Mouse (Mus musculus) heart, adult 11 months (tissue): ENCODE data around the gene Pik3r6.
A peak's percentile ranks its signal among the peaks of the same experiment; 100 is the strongest.

Source experiments
- DNase-seq: peaks from one replicate; pipeline ENCODE4 v3.0.0; 2022

The Pik3r6 gene

DNA sequence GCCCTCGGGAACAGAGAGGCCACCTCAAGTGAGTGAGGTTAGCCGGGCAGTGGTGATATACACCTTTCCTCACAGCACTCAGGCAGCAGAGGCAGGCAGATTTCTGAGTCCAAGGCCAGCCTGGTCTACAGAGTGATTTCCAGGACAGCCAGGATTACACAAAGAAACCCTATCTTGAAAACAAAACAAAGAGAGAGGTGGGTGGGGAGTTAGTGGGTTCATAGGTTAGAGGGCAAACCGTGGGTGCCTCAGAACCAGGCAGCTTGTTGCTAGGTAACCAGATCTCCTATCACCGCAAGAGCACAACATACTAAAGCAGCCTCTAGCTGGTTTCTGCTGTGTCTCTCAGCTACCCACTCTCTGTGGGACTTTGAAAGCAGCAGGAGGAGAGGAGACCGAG, 83.9 kb downstream of the Pik3r6 start, which contains the start of gene Ccdc42:
Ccdc42 (plus strand) TSS at position 301 of the 400 bp plus-strand sequence.
- DNase-seq, result no peak

DNA sequence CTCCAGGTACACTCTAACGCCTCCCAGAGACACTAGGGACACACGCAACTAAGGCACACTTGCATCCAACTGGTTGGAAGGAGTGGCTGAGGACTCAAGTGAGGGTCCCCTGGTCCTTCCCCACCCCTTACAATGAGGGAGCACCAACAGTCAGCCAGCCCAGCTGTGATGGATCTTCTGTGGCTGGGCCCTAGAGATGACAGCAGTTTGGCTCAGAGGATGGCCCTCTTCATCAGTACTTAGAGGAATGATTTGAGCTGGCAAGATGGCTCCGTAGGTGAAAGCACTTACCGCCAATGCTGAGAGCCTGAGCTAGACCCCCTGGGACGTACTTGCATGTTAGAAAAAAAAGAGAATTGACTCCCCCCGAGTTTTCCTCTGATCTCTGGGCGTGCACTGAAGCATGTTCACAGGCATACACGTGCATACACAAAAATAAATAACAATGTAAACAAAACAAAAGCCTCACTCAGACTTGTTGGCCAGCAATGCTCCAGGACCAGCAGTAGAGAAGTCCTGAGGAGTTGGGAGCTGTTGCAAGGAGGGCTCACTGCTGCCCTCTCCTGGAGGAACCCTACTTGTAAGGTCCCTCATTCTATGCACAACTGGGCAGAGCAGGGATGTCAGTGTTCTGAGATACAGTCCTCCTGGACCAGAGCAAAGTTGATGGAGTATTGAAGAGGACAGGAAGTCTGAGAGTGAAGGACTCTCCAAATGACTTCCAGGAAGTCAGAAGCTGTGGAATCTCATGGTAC, 86.4 kb downstream of the Pik3r6 start:
- peak; percentile 96 for DNase-seq

DNA sequence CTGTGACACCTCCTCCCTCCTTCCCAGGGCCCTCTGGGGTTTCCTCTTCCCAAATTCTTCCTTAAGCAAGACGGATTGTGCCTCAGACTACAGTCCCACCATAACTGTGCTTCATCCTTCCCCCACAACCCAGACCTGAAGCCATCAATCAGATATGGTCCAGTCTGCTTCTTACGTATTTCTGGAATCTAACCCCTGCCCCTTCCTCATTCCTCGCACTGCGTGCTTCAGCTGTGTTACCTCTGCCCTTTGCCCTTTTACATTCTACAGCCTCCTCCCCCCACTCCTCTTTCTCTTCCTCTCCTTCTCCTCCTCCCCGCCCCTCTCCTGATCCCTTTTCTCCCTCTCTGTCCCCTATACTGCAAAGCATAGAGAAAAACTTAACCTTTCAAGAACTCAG, 88.9 kb downstream of the Pik3r6 start:
- DNase-seq, result no peak

DNA sequence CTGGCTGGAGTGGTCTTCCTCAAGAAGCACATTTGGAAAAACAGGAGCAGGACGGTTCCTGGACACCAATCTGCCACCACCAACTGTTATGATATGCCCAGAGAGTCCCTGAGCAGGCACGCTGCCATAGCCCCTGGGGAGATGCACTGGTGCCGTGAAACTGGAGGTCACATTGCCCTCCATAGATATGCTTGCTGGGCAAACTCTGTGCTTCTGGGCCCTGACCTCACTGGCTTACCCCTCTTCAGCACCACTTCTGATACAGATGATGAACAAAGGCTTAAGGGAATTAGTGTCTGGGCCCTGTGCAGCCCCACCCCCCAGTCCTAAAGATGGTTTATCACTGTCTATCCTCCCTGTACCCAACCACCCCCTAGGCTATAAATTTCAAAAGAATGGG, 90.4 kb downstream of the Pik3r6 start:
- DNase-seq, result no peak

DNA sequence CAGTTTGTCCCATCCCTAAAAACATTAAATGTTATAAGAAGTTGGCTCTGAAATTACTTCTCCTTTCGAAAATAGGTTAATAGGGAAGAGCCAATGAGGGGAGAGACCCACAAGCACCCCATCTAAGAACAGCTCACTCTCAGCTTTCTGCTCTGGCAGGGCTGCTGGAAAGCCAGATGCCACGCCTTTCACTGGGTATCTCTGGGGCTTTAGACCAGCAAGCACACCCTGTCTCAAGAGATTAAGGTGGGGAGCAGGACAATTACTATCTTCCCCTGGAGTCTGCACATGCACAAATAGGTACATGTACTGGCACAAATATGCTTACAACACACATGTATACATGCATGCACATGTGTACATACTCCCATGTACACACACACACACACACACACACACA, 95.1 kb downstream of the Pik3r6 start:
- DNase-seq, result no peak

DNA sequence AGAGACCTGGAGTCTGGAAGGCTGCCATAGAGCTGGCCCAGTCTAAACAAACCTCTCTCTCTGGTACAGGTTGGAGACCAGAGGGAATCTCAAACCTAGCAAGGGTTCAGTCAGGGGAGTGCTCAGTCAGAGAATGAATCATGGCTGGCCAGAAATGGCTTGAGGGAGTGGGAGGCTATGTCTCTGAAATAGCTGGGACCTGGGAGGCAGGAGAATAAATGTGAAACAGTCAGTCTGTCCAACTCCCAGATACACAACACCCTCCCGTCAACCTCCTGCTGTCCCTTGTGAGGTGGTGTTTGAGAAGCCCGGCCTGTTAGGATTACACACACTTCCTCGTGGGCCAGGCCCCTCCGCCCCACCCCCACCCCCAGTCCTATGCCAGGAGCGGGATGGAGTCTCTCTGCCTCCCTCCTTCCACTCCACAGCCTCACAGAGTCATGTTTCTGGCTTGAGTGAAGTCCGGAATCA, 97.8 kb downstream of the Pik3r6 start:
- DNase-seq, result peak; percentile 94

DNA sequence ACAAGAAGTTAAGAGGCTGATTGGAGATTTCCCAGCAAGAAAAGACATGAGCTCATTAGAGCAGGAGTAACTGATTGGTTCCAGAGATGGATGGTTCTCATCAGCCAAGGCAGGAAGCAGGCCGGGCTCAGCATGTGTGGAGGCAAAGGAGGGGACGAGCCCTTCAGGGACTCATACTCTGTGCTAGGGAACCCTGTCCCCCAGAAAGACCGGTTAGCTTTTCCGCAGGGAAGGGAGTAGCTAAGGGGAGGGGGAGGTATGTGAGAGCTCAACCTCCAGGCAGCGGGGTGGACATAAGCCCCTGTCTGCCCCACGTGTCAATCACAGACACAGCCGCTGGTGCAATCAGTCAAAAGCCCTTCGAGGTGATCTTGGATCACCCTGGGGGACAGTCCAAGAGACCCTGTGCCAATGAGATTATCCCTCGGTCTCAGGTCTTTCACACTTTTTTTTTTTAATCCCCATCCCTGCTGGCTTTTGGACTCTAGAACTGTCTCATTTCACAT, 98.7 kb downstream of the Pik3r6 start:
- peak; percentile 95 for DNase-seq
